Mouse (Mus musculus) left cerebral cortex, postnatal 36 days (tissue): ENCODE measurements around the gene Capn11. TPM values are rescaled to one million over a fixed set of nuclear protein-coding genes. Genes with fewer than 3 reads are reported as not detected.

Source experiments
- DNase-seq, 2 experiments: peaks; one replicate each; pipeline ENCODE4 v3.0.0; 2021 to 2022; ENCODE audit warnings: low spot score in 2 of 2, mixed read lengths in 1 of 2
- intact Hi-C: fragments of 180-260 bp; cut with DNase I; formaldehyde crosslinking; loops from one replicate; pipeline ENCODE4 v1.15.1; 2025
- total RNA-seq, 2 experiments: library from RNA; stranded (reverse); gene quantifications; 2 replicates each; pipeline ENCODE4 v1.2.3; 2021

Capn11 gene
- total RNA-seq, 2 experiments from 2014 or later, result 0.12 to 0.66 TPM

GRCm38 (mm10) chr17:45589844-45590243 is 69.3 kb downstream of the Capn11 start:
- intact Hi-C loops, result loop anchor here (5.0 kb wide), 1 partner anchor 127 kb away; no protein-coding TSS in a partner anchor
- DNase-seq, result no peak

GRCm38 (mm10) chr17:45589236-45589635 is 69.9 kb downstream of the Capn11 start:
- no peak for DNase-seq
- intact Hi-C loops, result loop anchor here (5.0 kb wide), 1 partner anchor 128 kb away; no protein-coding TSS in a partner anchor

GRCm38 (mm10) chr17:45588370-45588769 is 70.8 kb downstream of the Capn11 start:
- intact Hi-C loops, result loop anchor here (5.0 kb wide), 1 partner anchor 129 kb away; no protein-coding TSS in a partner anchor
- DNase-seq, result no peak

GRCm38 (mm10) chr17:45586449-45586837 is 72.7 kb downstream of the Capn11 start:
- intact Hi-C loops, result loop anchor here (5.0 kb wide), 1 partner anchor 131 kb away; no protein-coding TSS in a partner anchor

GRCm38 (mm10) chr17:45585725-45586448 is 73.2 kb downstream of the Capn11 start:
- intact Hi-C loops, result loop anchor here (2.0 to 5.0 kb wide), 3 partner anchors 43 to 131 kb away; no protein-coding TSS in a partner anchor
- no peak for DNase-seq

More at GRCm38 (mm10) chr17:45586449-45586837, 72.7 kb downstream of the Capn11 start:
- no peak for DNase-seq

GRCm38 (mm10) chr17:45584939-45585678 is 74.0 kb downstream of the Capn11 start:
- DNase-seq, result peak; percentile 67 to 73
- intact Hi-C loops, result loop anchor here (2.0 to 5.0 kb wide), 3 partner anchors 44 to 132 kb away; no protein-coding TSS in a partner anchor

- intact Hi-C loops, result loop anchor here (2.0 kb wide), 2 partner anchors 45 to 59 kb away; no protein-coding TSS in a partner anchor
Measured at GRCm38 (mm10) chr17:45584096-45584896, 74.8 kb downstream of the Capn11 start.

GRCm38 (mm10) chr17:45582715-45583355 is 76.3 kb downstream of the Capn11 start:
- intact Hi-C loops, result no loop called here
- no peak for DNase-seq

More at GRCm38 (mm10) chr17:45584096-45584896, 74.8 kb downstream of the Capn11 start:
- DNase-seq, result peak; percentile 40 to 59

- DNase-seq, result no peak
- intact Hi-C loops, result no loop called here
Measured at GRCm38 (mm10) chr17:45582188-45582587, 76.9 kb downstream of the Capn11 start.

- intact Hi-C loops, result no loop called here
Measured at GRCm38 (mm10) chr17:45581567-45581983, 77.5 kb downstream of the Capn11 start.

GRCm38 (mm10) chr17:45580958-45581477 is 78.1 kb downstream of the Capn11 start:
- intact Hi-C loops, result no loop called here
- no peak for DNase-seq

More at GRCm38 (mm10) chr17:45581567-45581983, 77.5 kb downstream of the Capn11 start:
- DNase-seq, result peak; percentile 48 to 67

Other genes with a start within 250 kb of the Capn11 start
- gene Cdc5l, start 225.6 kb downstream of the Capn11 start, total RNA-seq, result 10 to 100 TPM; 55.2 to 56.0 TPM
- 1 to 10 TPM; 7.2 to 8.3 TPM for gene Spats1, start 183.9 kb downstream of the Capn11 start, total RNA-seq
- 10 to 100 TPM; 23.1 to 26.4 TPM for gene Aars2, start 152.5 kb downstream of the Capn11 start, total RNA-seq
- gene Tcte1, start 135.9 kb downstream of the Capn11 start, total RNA-seq, result 1 to 10 TPM; 1.3 to 1.9 TPM
- gene Tmem151b, start 109.6 kb downstream of the Capn11 start, total RNA-seq, result 100 to 1,000 TPM; 120 to 121 TPM
- 1 to 10 TPM; 1.7 to 2.7 TPM for gene Nfkbie, start 103.6 kb downstream of the Capn11 start, total RNA-seq
- gene Slc35b2, start 95.5 kb downstream of the Capn11 start, total RNA-seq, result 10 to 100 TPM; 24.7 to 33.0 TPM
- gene Hsp90ab1, start 86.1 kb downstream of the Capn11 start, total RNA-seq, result 1,000 to 10,000 TPM; 1,413 to 1,526 TPM
- 10 to 100 TPM; 17.1 to 23.2 TPM for gene Slc29a1, start 59.7 kb downstream of the Capn11 start, total RNA-seq
- not detected for gene Mymx, start 57.2 kb downstream of the Capn11 start, total RNA-seq
- gene Mrpl14, start 27.0 kb upstream of the Capn11 start, total RNA-seq, result 10 to 100 TPM; 38.3 to 47.5 TPM
- gene Tmem63b, start 27.6 kb upstream of the Capn11 start, total RNA-seq, result 100 to 1,000 TPM; 177 to 186 TPM
- not detected for gene 1600014C23Rik, start 74.5 kb upstream of the Capn11 start, total RNA-seq